Mouse (Mus musculus) adrenal gland, adult (tissue): Measurements from ENCODE around the gene Fhit.
"Not testable (repeated sequence)": the region's sequence is repeated elsewhere in the genome, so short reads cannot be mapped to it uniquely, and the experiment has no call there.

ENCODE experiments used
- DNase-seq, 2 experiments: peaks; one replicate each; pipeline ENCODE4 v3.0.0; 2022 to 2023; ENCODE audit warnings: low spot score in 1 of 2; ENCODE audit not compliant: inconsistent age in 2 of 2

The Fhit gene

DNA sequence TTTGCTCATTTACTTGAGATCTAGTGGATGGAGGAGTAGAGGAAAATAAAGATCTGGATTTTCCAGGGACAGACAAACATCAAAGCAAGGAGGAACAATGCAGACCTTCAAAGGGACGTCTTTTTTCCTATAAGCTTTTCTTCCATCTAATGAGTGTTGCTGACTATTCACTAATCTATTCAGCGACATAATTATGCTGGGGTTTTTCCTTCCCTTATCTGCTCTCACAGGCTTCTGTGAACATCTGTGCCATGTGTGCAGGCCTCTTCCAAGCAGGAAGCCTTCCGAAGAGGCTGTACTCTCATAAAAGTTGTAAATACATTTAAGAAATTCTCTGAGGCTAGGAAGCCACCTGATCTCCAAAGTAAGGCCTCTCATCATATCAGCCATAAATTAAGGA lies 228.2 kb downstream of the Fhit start:
- DNase-seq = no peak

DNA sequence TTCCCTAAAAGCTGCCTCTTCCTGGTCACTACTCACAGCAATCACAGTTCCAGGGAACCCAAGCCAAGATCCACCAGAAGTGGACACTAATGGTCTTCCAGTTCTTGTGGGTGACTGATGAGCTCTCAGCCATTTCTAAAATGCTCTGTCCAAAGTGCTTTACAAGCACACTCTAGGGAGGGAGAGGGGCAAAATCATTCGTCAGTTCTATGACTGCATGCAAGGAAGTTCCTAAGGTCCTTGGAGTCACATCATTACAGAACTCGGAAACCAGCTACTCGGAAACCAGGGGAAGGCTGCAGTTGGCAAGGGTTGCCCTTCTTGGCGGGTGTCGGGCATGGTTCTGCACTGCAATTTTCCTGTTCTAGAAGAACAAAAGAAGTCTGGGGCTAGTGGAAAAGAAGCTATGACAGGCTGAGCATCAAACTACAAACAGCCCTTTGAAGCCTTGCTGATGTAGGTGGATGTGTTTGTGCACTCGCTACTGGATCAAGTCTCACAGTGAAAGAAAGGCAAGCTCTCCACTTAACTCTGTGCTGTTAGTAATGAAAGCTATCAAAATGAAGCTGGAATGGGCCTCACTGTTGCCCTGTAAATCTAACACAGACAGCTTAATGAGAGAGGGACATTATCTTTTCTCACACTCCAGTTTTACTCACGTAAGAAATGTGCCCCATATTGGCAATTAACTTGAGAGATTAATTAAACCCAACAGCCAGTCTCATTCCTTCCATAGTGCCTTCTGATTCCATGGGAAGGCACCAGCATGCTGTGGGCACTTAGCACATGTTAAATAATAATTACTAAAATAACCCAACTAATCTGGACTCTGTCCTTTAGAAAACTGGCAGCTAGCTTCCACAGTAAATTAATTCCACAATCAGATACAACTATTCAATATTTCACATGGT lies 243.7 kb downstream of the Fhit start:
- DNase-seq = no peak

DNA sequence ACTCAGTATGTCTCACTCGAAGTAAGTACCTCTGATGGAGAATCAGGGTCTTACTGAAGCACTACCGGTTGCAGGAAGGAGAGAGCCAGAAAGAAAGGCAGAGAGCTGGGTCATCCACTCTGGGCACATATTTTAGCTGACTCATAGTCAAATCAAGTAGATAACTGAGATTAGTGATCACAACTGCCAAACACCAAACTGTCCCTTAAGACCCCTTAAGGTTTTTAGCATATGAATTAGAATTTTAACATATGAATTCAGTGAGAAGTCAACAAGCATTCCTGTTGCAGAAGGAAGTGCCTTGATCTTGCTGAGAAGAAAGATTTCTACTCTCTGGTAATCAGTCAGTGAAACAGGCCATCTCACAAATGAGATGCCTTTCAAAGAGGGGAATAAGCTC lies 253.8 kb downstream of the Fhit start:
- DNase-seq = no peak

DNA sequence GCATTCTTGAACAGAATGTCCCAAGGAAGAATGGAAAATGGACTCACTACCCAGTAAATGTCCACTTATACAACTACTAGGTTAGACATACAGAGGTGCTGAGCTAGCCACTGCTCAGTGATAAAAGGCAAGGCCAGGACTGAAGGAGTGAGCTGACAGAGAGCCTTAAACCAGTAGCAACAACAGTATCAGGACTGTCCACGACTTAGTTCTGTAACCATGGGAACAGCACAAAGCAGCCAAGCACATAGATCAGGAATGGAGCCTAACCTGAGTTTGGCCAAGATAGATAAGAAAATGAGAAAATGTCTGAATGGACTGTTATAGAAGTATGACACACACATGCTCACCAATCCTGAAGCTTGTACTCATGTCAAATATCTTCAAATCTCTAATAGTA lies 279.1 kb downstream of the Fhit start:
- DNase-seq = no peak

DNA sequence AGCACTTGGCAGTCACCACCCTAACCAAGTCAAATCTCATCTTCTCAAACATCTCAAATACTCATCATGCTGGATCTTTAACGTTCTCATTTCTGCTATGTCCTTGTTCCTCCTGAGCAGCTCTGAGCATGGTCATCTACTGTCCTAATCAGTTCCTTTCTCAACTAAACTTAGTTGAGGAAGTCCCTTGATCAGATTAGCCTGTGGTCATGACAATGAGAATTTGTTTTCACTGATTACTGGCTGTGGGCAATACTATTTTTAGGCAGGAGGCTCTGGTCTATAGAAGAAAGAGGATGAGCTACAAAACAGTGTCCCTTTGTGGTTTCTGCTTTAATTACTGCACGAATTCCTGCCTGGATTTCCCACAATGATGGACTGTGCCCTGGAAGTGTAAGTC lies 281.1 kb downstream of the Fhit start:
- no peak for DNase-seq

DNA sequence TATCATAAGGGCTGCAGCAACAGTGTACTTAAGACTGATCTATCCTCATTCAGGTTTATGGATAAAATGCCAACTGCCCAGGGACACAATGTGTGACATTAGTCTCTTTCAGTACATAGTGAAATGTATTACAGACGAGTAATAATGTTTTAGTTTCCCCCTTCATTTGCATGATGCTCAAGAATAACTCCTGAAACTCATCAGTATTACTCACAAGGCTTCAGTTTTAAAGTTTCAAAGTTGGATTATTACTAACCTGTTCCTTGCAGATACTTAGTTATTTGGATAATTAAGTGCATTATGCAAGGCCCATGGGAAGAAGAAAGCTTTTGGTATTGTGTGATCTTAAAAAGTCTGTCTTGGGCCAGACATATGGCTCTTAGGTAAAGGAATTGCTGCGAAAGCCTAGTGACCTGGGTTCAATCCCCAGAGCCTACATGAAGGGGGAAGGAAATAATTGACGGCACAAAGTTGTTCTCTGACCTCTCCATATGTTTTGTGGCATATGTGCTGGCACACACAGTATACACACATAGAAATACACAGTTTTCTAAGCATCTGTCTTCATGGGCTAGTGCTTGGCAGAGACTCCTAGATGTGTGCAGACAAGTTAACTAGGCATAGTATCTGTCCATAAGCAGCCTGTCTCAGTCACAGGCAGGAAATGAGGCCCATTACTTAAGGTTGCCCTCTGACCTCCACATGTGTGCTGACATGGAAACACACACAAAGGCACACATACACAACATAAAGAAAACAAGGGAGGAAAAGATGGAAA lies 287.1 kb downstream of the Fhit start:
- no peak for DNase-seq

DNA sequence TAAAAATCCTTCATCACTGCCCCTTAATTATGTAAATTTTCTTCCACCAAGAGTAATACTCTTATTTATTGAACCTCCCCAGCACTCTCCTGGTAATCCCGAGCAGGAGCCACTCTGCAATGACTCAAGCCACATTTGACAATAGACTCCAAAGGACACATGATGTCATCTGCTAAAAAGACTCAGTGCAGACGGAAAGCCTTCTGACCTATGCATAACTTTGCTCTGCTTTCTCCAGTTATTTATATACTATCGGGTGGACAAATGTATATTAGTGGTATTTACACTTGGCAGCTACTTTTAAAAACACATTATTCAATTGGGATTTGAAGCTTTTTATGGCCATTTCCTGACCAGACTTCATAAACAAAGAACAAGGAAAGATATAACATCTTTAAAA lies 304.2 kb downstream of the Fhit start:
- DNase-seq = no peak

DNA sequence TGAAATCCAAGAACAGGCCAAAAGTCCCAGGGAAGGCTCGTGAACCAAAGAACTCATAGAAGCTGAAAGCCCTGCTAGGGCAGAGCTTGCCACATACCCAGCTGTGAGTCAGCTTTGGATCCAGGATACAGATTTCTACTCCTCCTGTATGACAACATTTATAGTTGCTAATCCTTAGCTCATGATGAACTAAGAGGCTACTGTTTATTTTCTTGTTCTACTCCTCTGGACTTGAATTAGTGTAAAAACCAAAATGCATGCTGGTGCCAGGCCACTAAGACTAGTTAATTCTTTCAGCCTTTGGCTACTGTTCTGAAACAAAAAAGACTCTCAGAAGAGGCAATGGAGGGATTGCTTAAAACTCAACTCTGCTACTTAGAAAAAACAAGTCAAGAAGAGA lies 309.9 kb downstream of the Fhit start:
- no peak for DNase-seq

DNA sequence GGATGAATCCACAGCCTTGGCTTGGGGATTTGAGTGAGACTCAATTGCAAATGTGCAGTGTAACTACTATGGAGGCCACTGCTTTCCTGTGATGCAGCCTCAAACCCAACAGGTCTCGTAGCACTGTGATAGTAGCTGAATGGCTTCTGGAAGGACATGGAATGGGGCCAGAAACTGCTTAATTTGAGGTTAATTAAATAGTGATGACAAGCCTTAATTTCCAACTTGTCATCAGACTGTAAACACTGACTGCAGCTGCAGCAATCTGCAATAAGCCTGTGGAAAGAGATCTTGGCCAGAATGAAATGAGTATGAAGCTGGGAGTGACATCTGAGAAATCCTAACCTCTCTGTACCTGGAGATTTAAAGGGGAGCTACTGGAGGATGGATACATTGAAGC lies 325.8 kb downstream of the Fhit start:
- no peak for DNase-seq

DNA sequence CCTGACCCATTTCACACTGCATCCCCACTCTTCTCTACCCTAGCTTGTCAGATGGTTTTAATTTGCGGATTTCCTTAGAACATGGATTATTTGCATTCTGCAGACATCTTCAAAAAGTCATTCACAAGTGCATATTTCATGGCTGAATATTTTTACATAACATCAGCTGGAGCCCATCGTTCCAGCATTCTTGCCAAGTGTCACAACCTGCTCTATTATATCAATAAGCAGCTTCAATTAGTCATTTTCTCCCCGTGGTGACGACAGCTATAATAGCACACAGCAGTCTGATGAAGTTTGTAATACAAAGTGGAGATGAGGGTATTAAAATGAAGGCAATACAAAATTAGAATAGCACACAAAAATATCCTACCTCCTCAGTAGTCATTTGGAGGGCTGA lies 337.0 kb downstream of the Fhit start:
- no peak for DNase-seq

DNA sequence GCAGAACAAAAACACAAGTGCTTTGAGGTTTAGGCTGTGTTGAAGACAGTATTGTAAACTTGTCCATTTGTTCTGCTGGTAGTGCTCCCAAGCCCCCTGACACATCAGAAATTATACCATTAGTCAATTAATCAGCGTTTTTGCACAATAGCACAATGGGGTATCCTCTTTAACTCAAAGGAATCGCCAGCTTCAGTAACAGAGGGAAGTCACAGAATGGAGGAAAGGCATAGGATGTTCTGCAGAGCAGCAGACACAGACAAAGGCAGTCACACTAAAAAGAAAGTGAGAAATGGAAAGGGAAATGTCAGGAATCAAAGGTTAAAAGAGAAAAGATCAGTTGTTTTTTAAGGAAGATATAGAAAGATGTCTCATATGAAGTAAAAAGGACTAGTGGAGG lies 348.3 kb downstream of the Fhit start:
- no peak for DNase-seq

DNA sequence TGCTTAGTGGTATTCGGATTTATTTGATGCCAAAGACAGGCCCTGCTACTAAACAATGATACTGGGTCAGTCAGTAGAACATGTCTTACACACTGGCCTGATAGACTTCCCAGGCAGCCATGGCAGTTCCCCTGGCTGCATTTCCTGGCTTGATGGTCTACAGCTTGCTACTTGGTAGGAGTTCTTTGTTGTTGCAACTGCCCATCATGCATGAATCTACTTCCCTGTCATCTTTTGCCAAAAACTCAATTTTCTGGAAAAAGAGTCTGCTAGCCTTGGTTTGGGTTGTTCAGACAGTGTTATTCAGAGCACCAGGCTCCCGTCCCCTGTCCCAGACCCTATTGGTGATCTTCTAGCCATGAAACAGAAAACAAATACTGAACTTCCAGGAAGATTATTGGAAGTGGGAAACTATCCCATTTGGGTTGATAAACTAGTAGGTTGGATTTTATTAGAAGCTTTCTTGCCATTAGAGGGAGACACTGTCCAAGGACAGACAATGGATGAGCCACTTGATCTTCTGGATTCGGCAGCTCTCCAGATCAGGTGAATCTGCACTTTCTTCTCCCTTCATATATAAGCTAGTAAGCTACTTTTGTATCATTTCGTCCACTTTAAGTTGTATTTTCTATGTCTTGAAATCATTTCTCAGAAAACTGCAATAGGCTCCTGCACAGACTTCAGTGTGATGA lies 363.2 kb downstream of the Fhit start:
- DNase-seq = peak in 1 of 2 experiments; percentile 26

DNA sequence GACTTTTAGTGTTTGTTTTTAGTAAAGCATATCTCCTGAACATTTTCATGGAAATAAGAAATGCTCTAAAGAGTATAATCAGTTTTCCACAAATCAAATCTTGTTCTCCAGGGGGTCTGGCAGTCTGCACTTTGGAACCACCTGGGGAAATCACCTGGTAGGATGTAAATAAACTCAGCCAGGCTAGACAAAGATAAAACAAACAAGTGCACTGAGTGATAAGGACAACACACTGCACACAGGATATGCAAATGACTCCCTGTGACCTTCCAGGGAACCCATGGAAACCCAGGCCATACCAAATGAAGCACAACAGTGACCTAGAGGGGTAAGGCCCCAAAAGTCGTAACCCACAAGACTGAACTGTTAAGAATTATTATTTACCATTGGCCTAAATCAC lies 364.2 kb downstream of the Fhit start:
- DNase-seq = no peak

DNA sequence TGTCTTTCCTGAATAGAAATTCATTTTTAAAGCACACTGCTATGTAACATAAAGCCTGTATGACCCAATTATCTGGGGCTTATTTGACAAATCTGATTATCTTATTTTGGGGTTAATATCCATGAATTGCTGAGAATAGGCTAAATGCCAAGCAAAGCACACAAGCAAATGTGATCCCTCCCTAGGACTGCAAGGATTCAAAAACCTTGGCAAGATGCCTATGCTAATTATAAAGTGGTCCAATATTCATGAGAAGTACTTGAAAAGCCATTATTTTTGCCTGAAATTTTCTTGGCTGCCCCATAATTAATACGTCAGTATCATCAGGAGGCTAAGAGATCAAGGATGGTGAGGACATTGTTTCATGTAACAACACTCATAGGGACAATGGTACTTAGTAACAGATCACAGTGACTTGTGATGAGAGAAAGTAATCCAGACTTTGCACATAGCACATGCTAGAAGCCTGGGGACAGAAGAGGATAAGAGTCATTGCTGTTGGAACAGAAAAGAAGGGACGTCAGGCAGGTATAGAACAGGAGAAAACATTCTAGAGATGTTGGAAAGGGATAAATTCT lies 366.2 kb downstream of the Fhit start:
- DNase-seq = no peak

DNA sequence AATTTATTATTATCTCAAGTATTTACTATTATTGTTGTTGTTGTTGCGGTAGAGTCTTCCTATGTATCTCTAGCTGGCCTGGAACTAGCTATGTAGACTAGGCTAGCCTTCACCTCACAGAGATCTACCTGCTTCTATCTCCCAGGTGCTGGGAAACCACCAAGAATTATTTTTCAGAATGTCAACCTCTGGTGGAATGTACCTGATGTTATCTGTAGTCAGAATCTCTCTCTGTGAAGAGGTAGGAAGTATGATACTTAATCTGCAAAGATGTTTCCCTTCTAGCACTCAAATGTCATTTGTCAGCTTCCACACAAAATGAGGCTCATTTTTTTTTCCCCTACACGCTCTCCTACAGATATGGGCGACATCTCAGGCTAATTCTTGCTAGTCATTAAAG lies 377.9 kb downstream of the Fhit start:
- no peak for DNase-seq

DNA sequence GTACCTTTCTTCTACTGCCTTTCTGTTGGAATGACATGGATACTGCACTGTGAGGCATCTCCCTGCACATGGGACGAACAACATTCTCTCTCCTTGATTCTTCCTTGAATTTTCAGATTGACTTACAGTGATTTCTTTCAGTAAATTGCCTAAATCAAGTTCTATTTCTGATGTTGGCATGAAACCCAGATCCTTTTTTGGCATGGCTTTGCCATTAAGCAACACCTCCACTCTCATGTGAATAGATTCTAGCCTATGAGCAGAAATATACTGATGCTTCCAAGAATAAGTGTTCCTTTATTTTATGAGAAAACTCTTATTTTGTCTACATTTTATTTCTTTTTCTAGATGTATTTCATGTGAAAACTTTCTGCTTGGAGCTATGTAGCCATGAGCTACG lies 383.1 kb downstream of the Fhit start:
- DNase-seq = peak in 1 of 2 experiments; percentile 26

DNA sequence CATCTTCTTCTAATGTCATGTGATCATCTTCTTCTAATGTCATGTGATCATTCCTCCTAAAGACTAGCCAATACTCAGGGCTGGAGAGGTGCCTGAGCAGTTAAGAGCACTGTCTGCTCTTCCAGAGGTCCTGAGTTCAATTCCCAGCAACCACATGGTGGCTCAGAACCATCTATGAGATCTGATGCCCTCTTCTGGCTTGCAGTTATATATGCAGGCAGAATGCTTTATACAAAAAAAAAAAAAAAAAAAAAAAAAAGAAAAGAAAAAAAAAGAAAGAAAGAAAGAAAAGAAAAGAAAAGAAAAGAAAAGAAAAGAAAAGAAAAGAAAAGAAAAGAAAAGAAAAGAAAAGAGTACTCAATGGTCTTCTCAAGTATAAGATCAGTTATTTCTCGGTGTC lies 407.0 kb downstream of the Fhit start:
- DNase-seq = not testable (repeated sequence)

DNA sequence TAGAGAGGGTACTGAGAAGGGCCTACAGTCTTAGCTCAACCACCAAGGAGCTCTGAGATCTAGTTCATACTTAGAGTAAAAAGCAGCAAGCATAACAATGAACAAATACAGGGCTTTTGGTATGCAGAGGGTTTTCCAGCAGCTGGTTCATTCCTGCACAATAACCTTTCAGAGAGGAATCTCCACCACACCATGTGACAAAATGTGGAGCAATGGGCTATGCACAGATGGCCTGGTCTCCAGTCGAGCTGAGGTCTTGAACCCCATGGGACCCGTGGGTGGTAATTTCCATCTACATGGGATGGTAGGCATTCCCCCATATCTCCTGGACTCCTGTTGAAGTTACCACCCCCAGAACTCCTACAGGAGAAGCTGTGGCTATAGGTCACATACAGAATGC lies 423.8 kb downstream of the Fhit start:
- peak in 1 of 2 experiments; percentile 17 for DNase-seq

DNA sequence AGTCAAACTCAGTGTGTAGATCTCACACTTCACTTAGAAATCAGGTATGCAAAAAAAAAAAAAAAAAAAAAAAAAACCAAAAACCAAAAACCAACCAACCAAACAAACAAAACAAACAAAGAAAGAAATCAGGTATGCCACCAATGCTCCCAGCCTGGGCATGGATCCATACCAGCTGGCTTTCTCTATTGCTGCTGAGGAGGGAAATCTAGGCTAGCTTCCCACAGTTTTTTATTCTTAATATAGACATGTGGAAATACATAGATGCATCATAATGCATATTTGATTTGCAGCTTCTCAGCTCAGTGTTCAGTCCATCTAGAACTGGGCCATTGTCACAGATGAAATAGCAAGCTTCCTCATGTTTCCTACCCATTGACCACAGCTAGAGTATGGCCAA lies 439.3 kb downstream of the Fhit start:
- DNase-seq = no peak

DNA sequence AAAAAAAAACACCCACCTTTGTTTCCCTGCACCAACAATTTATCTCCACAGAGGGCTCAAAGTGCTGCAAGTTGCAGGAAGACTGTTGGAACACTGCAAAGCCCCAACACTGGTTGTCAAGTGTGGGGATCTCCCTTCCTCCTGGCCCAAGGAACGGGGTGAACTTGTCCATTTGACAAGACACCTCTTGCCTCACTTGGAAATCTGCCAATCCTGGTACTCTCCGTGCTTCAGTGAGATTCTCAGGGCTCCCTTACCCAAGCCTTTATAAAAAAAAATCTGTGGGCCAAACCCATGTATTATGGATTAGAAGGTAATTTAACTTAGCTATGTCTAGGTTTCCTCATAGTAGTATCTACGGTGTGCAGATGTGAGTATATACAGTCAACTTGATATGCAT lies 448.9 kb downstream of the Fhit start:
- DNase-seq = peak in 1 of 2 experiments; percentile 13

DNA sequence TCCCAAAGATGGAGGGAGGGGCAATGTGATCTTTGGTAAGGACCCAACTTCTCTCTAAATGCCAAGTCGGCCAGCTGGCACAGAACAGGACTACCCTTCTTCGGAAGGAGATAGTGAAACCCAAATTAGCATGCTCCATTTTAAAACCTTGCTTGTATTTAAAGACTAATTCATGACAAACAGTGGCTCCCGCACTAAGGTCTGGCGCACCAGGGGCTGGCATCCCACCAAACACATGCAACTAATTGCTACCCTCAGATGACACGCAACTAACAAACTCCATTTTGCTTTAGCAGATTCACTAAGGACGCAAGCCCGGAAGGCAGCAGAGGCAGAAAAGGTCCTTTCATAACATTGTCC lies 449.3 kb downstream of the Fhit start:
- peak in 1 of 2 experiments; percentile 3 for DNase-seq
